Mouse (Mus musculus) mouse embryonic stem cell (cell line): Measurements from ENCODE around the gene Prdm10.

Experiments used
- in situ Hi-C, 2 experiments: fragments of 300-500 bp; cut with MboI; formaldehyde crosslinking; loops; 1 replicate in 1 of 2; 3 replicates in 1 of 2; pipeline ENCODE4 v1.14.3; 2019 to 2020; ENCODE audit warnings: low sequenced_read_pairs in 2 of 2, low pct_unique_long_range_greater_than_20kb in 1 of 2, mixed read lengths in 1 of 2; ENCODE audit not compliant: unreplicated experiment in 1 of 2

Gene Prdm10

DNA sequence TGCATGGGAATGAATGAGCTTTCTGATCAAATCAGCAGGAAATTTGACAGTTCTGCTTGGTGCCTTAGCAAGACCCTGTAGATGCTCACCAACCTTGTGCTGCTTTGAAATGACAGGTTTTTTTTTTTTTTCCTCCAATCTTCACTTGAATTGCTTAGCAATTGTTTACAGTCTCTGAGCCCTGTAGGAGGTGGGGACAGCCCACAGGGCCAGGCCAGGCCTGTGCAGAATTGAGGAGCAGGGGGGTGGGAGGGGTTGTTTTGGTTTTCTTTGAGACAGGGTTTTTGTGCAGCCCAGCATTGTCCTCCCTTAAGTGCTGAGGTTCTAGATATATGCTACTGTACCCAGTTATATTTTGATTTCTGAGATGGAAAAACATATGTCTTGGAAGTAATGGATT lies 52.5 kb downstream of the Prdm10 start:
- in situ Hi-C loops, result loop anchor here in 1 of 2 experiments (25.0 kb wide), 1 partner anchor 171 kb away; no protein-coding TSS in a partner anchor

DNA sequence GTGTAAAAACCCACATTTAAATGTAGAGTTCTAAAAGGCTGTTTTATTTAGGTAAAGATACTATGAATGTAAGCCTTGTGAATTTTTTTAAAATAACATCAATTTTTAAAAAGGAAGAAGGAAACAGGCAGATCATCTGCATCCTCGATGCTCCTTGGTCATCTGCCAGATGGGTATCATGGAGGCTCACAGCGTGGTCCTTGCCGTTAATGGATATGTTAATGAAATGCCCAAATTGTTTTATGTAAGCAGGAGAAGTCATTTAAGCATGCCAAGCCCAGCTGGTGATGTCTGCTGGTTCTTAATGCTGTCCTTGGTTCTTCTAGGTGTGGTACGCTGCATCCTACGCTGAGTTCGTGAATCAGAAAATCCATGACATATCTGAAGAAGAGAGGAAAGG lies 54.7 kb downstream of the Prdm10 start:
- in situ Hi-C loops, result loop anchor here in 1 of 2 experiments (25.0 kb wide), 1 partner anchor 173 kb away; no protein-coding TSS in a partner anchor

DNA sequence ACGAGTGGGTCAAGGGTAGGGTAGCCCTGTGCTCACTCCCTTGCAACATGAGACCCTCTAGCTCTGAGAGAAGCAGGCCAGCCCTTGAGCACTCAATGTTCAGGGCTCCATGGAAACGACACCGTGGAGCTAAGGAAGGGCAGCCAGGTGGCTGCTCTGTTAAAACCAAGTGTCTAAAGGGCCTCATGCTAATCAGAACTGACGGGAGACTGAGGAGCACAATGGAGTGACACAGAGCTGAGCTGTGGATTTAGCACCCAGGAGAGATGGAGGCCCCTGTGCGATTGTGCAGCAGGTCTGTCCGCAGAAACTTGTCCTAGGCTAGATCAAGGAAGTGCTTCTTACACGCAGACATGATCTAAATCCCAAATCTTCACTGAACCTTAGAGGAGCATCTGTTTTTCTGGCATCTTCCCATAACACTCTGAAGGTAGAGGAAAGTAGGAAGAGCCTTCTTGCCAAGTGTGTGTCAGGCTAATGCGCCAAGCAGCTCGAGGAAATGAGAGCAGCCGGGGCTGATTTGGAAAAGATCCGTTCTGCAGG lies 64.0 kb downstream of the Prdm10 start:
- in situ Hi-C loops, result loop anchor here (10.0 to 25.0 kb wide), 2 partner anchors 170 to 182 kb away; no protein-coding TSS in a partner anchor

DNA sequence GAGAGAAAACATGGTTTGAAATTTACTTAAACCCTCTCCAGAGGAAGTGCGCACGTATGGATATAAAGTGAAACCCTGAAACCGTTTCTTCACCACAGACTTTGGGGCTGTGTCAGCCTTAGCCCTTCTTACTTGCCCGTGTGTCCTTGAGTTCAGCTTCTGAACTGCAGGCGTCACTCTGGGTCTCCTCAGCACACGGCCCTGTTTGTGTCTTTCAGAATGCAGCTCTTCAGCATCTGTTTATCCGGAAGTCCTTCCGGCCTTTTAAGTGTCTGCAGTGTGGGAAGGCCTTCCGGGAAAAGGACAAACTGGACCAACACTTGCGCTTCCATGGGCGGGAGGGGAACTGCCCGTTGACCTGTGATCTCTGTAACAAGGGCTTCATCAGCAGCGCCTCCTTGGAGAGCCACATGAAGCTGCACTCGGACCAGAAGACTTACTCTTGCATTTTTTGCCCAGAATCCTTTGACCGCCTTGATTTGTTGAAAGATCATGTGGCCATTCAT lies 66.3 kb downstream of the Prdm10 start:
- in situ Hi-C loops, result loop anchor here (10.0 to 25.0 kb wide), 2 partner anchors 172 to 184 kb away; no protein-coding TSS in a partner anchor

DNA sequence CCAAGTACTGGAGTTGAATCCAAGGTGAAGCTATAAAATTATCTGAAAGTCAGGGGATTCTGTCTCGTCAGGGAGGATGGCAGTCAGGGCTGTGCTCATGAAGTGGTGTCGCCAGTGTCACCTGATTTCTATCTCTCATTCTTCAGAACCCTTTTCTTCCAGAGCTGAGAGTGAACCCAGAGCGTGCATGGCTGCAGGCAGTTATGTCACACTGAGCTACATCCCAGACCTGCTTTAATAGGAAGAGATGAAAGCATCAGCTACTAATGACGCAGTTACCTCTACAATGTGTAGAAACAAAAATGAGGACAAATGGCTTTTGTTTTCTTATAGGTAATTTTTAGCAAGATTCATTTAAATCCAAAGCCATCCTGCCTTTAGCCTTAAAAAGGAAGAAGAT lies 68.1 kb downstream of the Prdm10 start:
- in situ Hi-C loops, result loop anchor here (10.0 to 25.0 kb wide), 2 partner anchors 174 to 186 kb away; no protein-coding TSS in a partner anchor

DNA sequence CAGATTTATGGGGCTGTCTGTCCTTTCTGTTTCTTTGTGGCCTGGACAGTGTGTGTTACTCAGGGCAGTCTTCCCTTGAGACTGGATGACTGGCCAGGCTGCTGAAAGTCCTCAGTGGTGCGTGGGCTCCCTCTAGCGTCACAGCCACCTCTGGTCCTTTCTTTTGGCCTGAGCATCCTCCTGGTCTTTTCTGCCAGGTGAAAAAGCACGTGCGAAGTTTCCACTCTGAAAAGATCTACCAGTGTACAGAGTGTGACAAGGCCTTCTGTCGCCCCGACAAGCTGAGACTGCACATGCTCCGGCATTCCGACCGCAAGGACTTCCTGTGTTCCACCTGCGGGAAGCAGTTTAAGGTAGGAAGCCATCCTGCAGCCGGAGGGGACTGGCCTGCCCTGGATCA lies 68.6 kb downstream of the Prdm10 start:
- in situ Hi-C loops, result loop anchor here (10.0 to 25.0 kb wide), 2 partner anchors 174 to 187 kb away; no protein-coding TSS in a partner anchor

DNA sequence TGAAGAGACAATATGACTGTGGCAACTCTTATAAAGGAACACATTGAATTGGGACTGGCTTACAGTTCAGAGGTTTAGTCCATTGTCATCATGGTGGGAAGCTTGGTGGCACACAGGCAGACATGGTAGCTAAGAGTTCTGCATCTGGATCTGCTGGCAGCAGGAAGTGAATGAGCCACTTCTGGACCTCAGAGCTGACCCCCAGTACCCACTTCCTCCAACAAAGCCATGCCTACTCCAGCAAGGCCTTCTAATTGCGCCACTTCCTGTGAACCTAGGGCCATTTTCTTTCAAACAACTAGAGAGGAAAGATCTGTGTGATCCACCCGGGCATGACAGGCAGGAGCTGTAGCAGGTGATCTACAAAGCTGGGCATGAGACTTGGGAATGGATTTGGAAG lies 72.4 kb downstream of the Prdm10 start:
- in situ Hi-C loops, result no loop called here

DNA sequence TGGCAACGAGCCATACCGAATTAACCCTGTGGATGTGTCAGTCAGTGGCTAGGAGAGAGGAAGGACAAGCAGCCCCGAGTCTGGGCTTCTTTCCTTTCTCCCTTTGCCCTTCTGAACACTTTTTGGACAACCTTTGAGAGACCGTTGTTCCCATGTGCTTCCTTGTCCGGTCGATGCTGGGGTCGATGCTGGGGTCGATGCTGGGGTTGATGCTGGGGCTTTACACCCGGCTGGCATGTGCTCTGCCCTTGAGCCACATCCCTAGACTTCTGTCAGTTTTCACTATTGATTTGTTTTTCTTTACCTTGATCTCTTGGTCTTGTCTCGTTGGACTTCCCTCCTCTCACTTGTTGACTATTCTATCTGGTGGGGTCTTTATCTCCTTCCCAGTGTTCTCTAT lies 73.2 kb downstream of the Prdm10 start:
- in situ Hi-C loops, result no loop called here

DNA sequence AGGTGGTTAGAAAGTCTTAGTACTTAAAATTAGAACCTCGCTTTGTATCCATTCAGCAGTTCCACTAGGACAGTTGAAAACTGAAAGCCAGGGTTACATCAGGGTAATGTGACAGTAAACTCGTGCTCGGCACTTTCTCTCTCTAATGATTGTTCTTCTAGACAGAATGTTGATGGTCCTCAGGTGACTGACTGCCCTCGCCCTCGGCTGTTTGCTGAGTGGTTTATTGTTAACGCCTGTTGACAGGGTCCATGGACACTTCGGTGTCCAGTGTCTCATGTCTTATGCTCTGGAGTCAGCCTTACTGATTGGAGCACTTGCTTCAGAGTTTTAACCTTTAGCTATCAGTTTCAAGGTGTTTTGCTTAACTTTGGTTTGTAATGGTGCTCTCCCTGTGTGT lies 73.7 kb downstream of the Prdm10 start:
- in situ Hi-C loops, result no loop called here

DNA sequence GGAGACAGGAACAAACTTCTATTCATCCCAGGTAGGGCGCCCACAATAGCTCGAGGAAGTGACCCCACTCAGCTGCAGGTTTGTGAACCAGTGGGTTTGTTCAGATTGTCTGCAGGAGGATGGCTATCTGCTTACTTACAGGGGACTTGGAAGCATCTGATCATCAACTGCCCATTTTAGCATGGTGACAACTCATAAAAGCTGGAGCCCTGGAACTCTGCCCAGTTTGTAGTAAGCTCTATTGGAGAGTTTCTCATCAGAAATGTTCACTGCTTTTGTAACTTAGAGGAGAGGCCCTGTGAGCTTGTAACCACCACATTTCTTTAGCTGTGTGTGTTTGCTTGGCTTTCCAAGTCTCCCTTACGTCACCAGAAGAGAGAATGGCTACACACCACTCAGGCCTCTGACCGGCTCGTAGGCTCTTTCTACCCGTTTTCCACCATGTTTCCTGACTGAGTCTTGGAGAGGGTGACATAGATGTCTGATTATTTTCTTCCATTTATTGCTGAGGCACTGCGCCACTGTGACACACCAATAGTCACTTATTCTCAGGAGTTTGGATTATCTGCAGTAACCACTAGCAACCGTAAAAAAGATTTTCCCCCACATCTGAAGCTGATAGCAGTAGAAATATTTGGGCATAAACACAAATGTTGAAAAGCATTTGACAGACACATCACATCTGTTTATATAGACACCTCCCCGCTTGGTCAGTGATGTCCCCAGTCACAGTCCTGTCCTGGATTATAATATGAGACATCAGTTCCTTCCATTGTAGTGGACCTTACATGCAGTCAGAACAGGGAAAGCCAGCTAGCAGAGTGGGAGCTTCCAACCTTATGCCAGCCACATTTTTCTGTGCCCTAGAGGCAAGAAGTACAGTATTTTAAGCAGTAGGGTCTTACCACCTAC lies 83.6 kb downstream of the Prdm10 start:
- in situ Hi-C loops, result no loop called here

DNA sequence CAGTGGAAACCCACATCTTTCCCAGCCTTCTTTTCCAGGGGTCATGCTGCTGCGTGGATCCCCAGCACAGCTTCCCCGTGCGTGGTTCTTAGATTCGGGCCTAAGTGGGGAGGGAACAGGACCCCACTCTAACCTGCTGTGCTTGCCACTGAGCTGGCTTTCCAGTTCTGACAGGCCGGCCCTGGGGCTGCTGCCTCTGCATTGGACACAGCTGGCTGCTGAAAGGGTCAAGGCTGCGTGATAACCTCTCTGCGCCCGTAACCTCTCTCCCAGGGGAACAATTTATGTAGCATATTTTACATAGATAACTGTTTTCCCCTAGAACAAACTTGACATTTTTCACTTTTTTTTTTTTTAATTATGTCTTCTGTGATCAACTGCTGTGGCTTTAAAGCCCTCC lies 84.7 kb downstream of the Prdm10 start:
- in situ Hi-C loops, result no loop called here

DNA sequence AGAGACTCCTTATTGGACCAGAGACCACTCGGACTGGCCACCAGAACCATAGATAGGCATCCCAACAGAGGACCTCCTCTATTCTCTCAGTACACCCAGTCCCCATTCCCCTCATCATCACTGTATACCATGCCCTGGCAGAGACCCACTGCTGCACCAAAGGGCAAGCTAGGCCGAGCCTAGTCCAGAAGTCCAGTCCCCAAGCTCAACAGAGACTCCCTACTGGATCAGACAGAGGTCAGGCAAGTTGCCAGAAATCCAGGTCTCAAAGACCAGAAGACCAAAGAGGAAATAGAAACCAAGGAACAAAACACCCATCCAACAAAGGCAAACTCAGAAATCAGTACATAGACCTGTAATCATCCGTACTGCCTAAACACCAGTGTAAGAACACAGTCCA lies 91.4 kb downstream of the Prdm10 start:
- in situ Hi-C loops, result no loop called here

DNA sequence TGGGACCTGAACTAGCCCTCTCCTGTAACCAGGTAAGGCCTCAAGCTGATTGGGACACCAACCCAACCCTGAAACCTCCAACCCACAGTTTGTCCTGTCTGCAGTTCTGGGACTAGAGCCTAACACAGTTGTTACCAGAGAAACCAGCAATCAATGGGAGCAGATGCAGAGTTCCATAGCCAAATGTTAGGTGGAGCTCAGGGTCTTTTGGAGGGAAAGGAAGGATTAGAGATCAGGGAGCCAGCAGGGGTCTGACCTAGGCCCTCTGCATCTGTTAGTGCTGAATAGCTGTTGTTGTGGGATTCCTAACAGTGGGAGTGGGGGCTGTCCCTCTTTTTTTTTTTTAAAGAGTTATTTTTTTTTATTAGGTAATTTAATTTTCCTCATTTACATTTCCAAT lies 96.3 kb downstream of the Prdm10 start:
- in situ Hi-C loops, result no loop called here

DNA sequence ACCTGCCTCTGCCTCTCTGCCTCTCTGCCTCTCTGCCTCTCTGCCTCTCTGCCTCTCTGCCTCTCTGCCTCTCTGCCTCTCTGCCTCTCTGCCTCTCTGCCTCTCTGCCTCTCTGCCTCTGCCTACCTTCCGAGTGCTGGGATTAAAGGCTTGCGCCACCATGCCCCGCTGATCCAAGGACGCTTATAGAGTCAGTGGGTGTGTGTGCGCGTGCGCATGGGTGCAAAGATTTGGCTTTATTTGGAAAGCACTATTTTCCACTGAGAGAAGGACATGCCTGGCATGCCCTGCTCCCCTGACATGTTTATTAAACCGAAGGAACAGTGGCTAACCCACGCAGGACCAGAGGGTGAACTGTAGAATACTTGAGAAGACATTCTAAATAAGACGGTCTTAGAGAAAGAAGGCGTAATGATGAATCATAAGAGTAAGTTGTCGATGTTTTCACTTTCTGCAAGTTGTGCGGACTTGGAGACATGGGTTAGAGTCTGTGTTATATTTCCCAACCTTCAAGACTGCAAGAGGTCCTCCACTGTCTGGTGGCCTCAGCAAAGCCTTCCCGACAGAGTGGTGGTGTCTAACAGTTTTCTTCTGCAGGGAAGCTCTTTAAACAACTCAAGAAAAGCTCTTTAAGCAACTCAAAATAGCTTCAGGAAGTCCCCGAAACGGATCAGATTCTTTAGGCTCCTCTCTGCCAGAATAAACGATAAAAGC lies 104.6 kb downstream of the Prdm10 start:
- in situ Hi-C loops, result no loop called here

DNA sequence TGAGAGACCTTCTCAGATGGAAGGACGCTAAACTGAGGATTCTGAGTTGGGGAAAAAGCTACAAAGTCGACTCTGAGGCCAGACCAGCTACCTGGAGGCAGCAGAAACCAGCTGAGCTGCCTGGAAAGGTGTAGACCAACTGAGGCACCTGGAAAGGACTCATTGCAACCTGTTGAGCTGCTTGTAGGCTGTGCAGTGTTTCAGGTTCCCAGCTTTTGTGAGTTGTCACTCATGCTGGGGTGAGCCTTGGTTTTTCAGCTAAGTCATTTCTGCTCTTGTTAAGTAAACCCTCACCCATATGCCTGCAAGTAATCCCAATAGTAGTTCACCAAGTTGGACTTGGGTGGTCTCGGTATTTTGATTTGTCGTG lies 105.1 kb downstream of the Prdm10 start:
- in situ Hi-C loops, result no loop called here

DNA sequence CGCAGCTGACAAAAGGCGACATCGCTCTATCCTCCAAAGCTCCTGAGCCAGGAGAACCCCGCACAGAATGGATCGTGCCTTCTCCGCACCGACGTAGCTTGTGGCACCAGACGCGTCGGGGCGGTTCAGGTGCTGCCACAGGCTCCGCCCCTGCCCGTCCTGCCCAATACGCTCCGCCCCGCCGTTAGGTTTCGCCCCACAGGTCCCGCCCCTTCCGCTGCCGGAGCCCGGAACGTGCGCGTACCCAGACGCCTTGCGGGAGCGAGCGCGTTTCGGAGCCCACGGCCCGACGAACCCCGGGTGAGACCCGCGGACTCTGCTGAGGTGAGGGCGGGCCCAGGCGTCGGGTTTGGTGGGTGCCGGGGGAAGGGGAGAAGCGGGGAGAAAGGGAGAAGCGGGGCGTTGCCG lies 105.6 kb downstream of the Prdm10 start, which contains the start of gene Nfrkb:
Gene Nfrkb (plus strand): TSS at position 246 of the 408 bp plus-strand sequence.
- in situ Hi-C loops, result no loop called here

DNA sequence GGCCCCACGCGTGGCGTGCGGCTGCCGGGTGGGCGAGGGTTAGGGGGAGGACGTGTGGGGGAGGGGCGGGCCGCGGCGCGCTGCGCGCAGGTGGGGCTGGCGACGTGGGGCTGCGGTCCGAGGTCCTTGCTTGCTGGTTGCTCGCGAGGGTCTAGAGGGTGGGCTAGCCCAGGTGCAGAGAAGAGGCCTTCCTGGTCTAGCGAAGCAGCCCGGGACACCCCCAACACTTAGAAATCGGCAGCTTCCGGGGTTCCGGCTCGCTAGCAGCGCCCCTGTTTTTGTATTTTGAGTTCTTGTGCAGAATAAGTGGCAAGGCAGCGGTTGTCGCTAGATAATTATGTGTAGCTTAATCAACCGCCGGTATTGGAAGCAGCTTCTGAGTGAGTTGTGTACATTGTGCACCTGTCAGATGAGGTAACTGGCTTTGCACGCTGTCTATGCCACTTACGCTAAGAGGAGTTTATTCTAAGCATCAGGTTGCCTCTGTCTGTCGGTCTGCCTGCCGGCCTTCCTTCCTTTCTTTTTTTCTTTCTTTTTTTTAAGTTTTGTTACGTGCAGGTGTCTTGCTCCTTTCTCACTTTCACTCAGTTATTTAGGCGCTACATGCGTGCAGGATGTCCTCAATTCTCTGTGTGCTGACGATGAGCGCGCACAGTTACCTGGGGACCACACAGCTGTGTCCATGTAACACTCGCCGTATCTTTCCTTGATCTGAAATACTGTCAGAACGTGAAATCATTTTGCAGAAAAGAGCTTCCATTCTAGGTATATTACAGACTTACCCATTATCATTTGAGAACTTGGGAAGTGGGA lies 106.2 kb downstream of the Prdm10 start:
- in situ Hi-C loops, result no loop called here

DNA sequence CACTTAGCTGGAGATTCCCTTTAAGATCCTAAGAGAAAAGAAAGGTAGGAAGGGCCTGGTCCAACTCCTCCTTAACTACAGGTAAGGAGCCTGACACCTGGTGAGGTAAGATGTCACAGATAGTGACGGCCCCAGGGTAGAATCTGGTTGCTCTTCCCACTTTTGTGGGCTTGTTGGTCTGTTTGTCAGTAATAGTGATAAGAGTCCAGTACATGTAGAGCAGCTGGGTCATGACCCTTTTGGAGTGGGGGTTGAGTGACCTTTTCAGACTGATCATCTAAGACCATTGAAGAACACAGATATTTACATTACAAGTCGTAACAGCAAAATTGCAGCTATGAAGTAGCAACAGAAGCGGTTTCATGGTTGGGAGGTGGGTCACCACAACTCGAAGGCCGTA lies 106.9 kb downstream of the Prdm10 start:
- in situ Hi-C loops, result no loop called here
